Mouse (Mus musculus): ENCODE results near the gene Sf3a2. TPM values are rescaled to one million over a fixed set of nuclear protein-coding genes. Genes with fewer than 3 reads are reported as not detected.

Gene Sf3a2
- total and polyA plus RNA-seq, 3 experiments = 50.4 to 210 TPM; not detected in 1

- H3K79me2 ChIP-seq (ENCODE audit: control insufficient read depth, insufficient read depth, low read length, poor library complexity) = peaks cover 54% of the 10 kb centered on the region
- TF ChIP-seq ZMIZ1 (IDR thresholded peaks at IDR 0.05; ENCODE audit: low read depth, low read length) (no peak), CHD1 (IDR thresholded peaks at IDR 0.05; ENCODE audit: low read depth, low read length) (no peak), MYC (IDR thresholded peaks at IDR 0.05; ENCODE audit: low read depth, low read length) (no peak; the same call in 1 of the 2 replicates), USF1 (IDR thresholded peaks at IDR 0.05; ENCODE audit: low read depth, low read length) (peak; percentile 27; the same call in 1 of the 2 replicates), POLR2A (IDR thresholded peaks at IDR 0.05; ENCODE audit: control insufficient read depth in 1 of 2, insufficient read depth in 1 of 2, low read depth in 1 of 2, low read length in 2 of 2, poor library complexity in 1 of 2) (peak in 1 of 2 experiments; percentile 90; a peak in 1 of 4 replicates), CTCF (IDR thresholded peaks at IDR 0.05 in 2 of 3, conservative IDR thresholded peaks at IDR 0.05 in 1 of 3; ENCODE audit: control insufficient read depth in 1 of 3, insufficient read depth in 1 of 3, low read depth in 2 of 3, low read length in 3 of 3, poor library complexity in 1 of 3, severe bottlenecking in 1 of 3) (no peak), SIN3A (IDR thresholded peaks at IDR 0.05; ENCODE audit: low read length) (no peak), BHLHE40 (IDR thresholded peaks at IDR 0.05; ENCODE audit: borderline replicate concordance, low read depth, low read length) (peak; percentile 80), CHD2 (IDR thresholded peaks at IDR 0.05; ENCODE audit: low read length) (no peak), POLR2AphosphoS2 (IDR thresholded peaks at IDR 0.05; ENCODE audit: low read length) (no peak), MAX (IDR thresholded peaks at IDR 0.05; ENCODE audit: low read length) (peak; percentile 28; the same call in 1 of the 2 replicates), MEF2A (IDR thresholded peaks at IDR 0.05; ENCODE audit: extremely low read depth, insufficient replicate concordance, low read depth, low read length, poor library complexity, severe bottlenecking) (no peak), SMC3 (IDR thresholded peaks at IDR 0.05; ENCODE audit: low read depth, low read length) (no peak)
- H3K4me1 ChIP-seq (ENCODE audit: control insufficient read depth in 1 of 2, insufficient read depth in 2 of 2, low read length in 2 of 2) = peaks cover 8 to 46% of the 10 kb centered on the region in 2 experiments
- no peaks in the 10 kb centered on the region for H3K27me3 ChIP-seq (ENCODE audit: control insufficient read depth in 1 of 2, insufficient read depth in 2 of 2, low read length in 2 of 2)
- H3K36me3 ChIP-seq (ENCODE audit: control insufficient read depth in 1 of 2, insufficient read depth in 2 of 2, low read length in 2 of 2) = peaks cover 0 to 16% of the 10 kb centered on the region in 2 experiments; a peak in 2 of 4 replicates
- peak overlapping the region; percentile 99 for H3K9ac ChIP-seq (ENCODE audit: control insufficient read depth, low read depth, low read length, poor library complexity, severe bottlenecking)
- H3K27ac ChIP-seq (ENCODE audit: control insufficient read depth, low read depth, low read length) = peak overlapping the region; percentile 65
- DNase-seq (ENCODE audit: low read depth, low spot score) = no peak
- no peaks in the 10 kb centered on the region for H3K9me3 ChIP-seq (replicated peaks; ENCODE audit: insufficient read depth, low read length)
- H3K4me3 ChIP-seq (ENCODE audit: control insufficient read depth in 1 of 2, insufficient read depth in 1 of 2, low read depth in 2 of 2, low read length in 2 of 2) = peak overlapping the region; percentile 91 to 98
Measured at GRCm38 (mm10) chr10:80755291-80756015, 42.5 kb upstream of the Sf3a2 start.

GRCm38 (mm10) chr10:80756099-80756498, 41.9 kb upstream of the Sf3a2 start:
- H3K9ac ChIP-seq (ENCODE audit: control insufficient read depth, low read depth, low read length, poor library complexity, severe bottlenecking) = peak overlapping the region; percentile 99
- H3K27me3 ChIP-seq (ENCODE audit: control insufficient read depth in 1 of 2, insufficient read depth in 2 of 2, low read length in 2 of 2) = no peaks in the 10 kb centered on the region
- H3K36me3 ChIP-seq (ENCODE audit: control insufficient read depth in 1 of 2, insufficient read depth in 2 of 2, low read length in 2 of 2) = peaks cover 0 to 16% of the 10 kb centered on the region in 2 experiments; a peak in 2 of 4 replicates
- peak overlapping the region; percentile 91 to 98 for H3K4me3 ChIP-seq (ENCODE audit: control insufficient read depth in 1 of 2, insufficient read depth in 1 of 2, low read depth in 2 of 2, low read length in 2 of 2)
- H3K27ac ChIP-seq (ENCODE audit: control insufficient read depth, low read depth, low read length) = no peak overlapping the region
- no peaks in the 10 kb centered on the region for H3K9me3 ChIP-seq (replicated peaks; ENCODE audit: insufficient read depth, low read length)
- peaks cover 61% of the 10 kb centered on the region for H3K79me2 ChIP-seq (ENCODE audit: control insufficient read depth, insufficient read depth, low read length, poor library complexity)
- no peak for TF ChIP-seq UBTF (IDR thresholded peaks at IDR 0.05; ENCODE audit: borderline replicate concordance, insufficient read depth, low read depth, low read length)
- TF ChIP-seq CHD2 (IDR thresholded peaks at IDR 0.05; ENCODE audit: low read length) = no peak
- no peak for TF ChIP-seq RCOR1 (IDR thresholded peaks at IDR 0.05; ENCODE audit: low read depth, low read length)
- TF ChIP-seq MYB (IDR thresholded peaks at IDR 0.05; ENCODE audit: low read depth, low read length) = no peak
- no peak for TF ChIP-seq ZKSCAN1 (IDR thresholded peaks at IDR 0.05; ENCODE audit: low read depth, low read length)
- TF ChIP-seq USF2 (IDR thresholded peaks at IDR 0.05; ENCODE audit: borderline replicate concordance in 1 of 2, insufficient read depth in 1 of 2, low read depth in 1 of 2, low read length in 2 of 2) = no peak
- no peak for TF ChIP-seq SIN3A (IDR thresholded peaks at IDR 0.05; ENCODE audit: low read length)
- TF ChIP-seq ZMIZ1 (IDR thresholded peaks at IDR 0.05; ENCODE audit: low read depth, low read length) = no peak
- TF ChIP-seq CTCF (IDR thresholded peaks at IDR 0.05 in 2 of 3, conservative IDR thresholded peaks at IDR 0.05 in 1 of 3; ENCODE audit: control insufficient read depth in 1 of 3, insufficient read depth in 1 of 3, low read depth in 2 of 3, low read length in 3 of 3, poor library complexity in 1 of 3, severe bottlenecking in 1 of 3) = no peak
- no peak for TF ChIP-seq BHLHE40 (IDR thresholded peaks at IDR 0.05; ENCODE audit: borderline replicate concordance, low read depth, low read length)
- no peak for TF ChIP-seq POLR2AphosphoS5 (IDR thresholded peaks at IDR 0.05; ENCODE audit: borderline replicate concordance, low read depth, low read length)
- TF ChIP-seq POLR2A (IDR thresholded peaks at IDR 0.05; ENCODE audit: control insufficient read depth in 1 of 2, insufficient read depth in 1 of 2, low read depth in 1 of 2, low read length in 2 of 2, poor library complexity in 1 of 2) = no peak
- TF ChIP-seq POLR2AphosphoS2 (IDR thresholded peaks at IDR 0.05; ENCODE audit: low read length) = no peak
- TF ChIP-seq ELF1 (IDR thresholded peaks at IDR 0.05; ENCODE audit: low read depth, low read length) = no peak
- peaks cover 8 to 46% of the 10 kb centered on the region in 2 experiments for H3K4me1 ChIP-seq (ENCODE audit: control insufficient read depth in 1 of 2, insufficient read depth in 2 of 2, low read length in 2 of 2)
- peak; percentile 39 for DNase-seq (ENCODE audit: low read depth, low spot score)

Measured in MEL (cell line).